Mouse (Mus musculus) erythroid progenitor cell, adult 5-6 weeks (primary cell): ENCODE results near the gene B4galt5. TPM values are rescaled to one million over a fixed set of nuclear protein-coding genes. Genes with fewer than 3 reads are reported as not detected.

ENCODE experiments used
- ATAC-seq: replicated peaks from 2 replicates; pipeline ENCODE4 v1.8.0; 2016; ENCODE audit warnings: moderate number of reproducible peaks, mild to moderate bottlenecking, moderate TSS enrichment, inconsistent platforms; ENCODE audit not compliant: poor library complexity, low FRiP score, severe bottlenecking
- total RNA-seq, 2 experiments: library from RNA; stranded (forward) in 1 of 2; stranded (reverse) in 1 of 2; fragments of 150-400 nt in 1 of 2; fragments of 186-747, 209-891 nt in 1 of 2; gene quantifications; 2 replicates each; pipeline versions ENCODE4 v1.2.3 to v1.2.4; 2015 to 2017; ENCODE audit warnings: low replicate concordance in 2 of 2

Gene B4galt5
- total RNA-seq, 2 experiments from 2014 or later = 7.5 to 29.0 TPM

GRCm38 (mm10) chr2:167265021-167265420 lies 84.0 kb downstream of the B4galt5 start:
- no peak for ATAC-seq

- no peak for ATAC-seq
Observed at GRCm38 (mm10) chr2:167263931-167264330, 85.1 kb downstream of the B4galt5 start.

GRCm38 (mm10) chr2:167263040-167263810 lies 85.8 kb downstream of the B4galt5 start:
- ATAC-seq = no peak

- ATAC-seq = no peak
Observed at GRCm38 (mm10) chr2:167262433-167262832, 86.5 kb downstream of the B4galt5 start.

GRCm38 (mm10) chr2:167261106-167261505 lies 87.9 kb downstream of the B4galt5 start:
- no peak for ATAC-seq

- ATAC-seq = no peak
Observed at GRCm38 (mm10) chr2:167257790-167258189, 91.2 kb downstream of the B4galt5 start.

- no peak for ATAC-seq
Observed at GRCm38 (mm10) chr2:167254808-167255207, 94.2 kb downstream of the B4galt5 start.

- no peak for ATAC-seq
Observed at GRCm38 (mm10) chr2:167254185-167254584, 94.8 kb downstream of the B4galt5 start.

GRCm38 (mm10) chr2:167253476-167253875 lies 95.5 kb downstream of the B4galt5 start:
- ATAC-seq = no peak

- ATAC-seq = no peak
Observed at GRCm38 (mm10) chr2:167252057-167252687, 96.8 kb downstream of the B4galt5 start.

- no peak for ATAC-seq
Observed at GRCm38 (mm10) chr2:167250736-167251337, 98.1 kb downstream of the B4galt5 start.

GRCm38 (mm10) chr2:167250003-167250735 lies 98.8 kb downstream of the B4galt5 start:
- no peak for ATAC-seq

GRCm38 (mm10) chr2:167249591-167249990 lies 99.4 kb downstream of the B4galt5 start:
- ATAC-seq = no peak

Other genes starting within 250 kb of the B4galt5 start
- not detected in 2 replicates for gene Kcnb1, start 159.0 kb downstream of the B4galt5 start, total RNA-seq (2015; ENCODE audit: low replicate concordance)
- gene Kcnb1, start 159.0 kb downstream of the B4galt5 start, total RNA-seq (2017; ENCODE audit: low replicate concordance) = not detected in 2 replicates
- gene Ptgis, start 108.6 kb downstream of the B4galt5 start, total RNA-seq (2015; ENCODE audit: low replicate concordance) = not detected in 2 replicates
- not detected in 2 replicates for gene Ptgis, start 108.6 kb downstream of the B4galt5 start, total RNA-seq (2017; ENCODE audit: low replicate concordance)
- gene Slc9a8, start 72.5 kb upstream of the B4galt5 start, total RNA-seq (2015; ENCODE audit: low replicate concordance) = 49.0 and 56.6 TPM in 2 replicates
- 37.7 and 38.0 TPM in 2 replicates for gene Slc9a8, start 72.5 kb upstream of the B4galt5 start, total RNA-seq (2017; ENCODE audit: low replicate concordance)
- 24.1 and 33.5 TPM in 2 replicates for gene Rnf114, start 143.5 kb upstream of the B4galt5 start, total RNA-seq (2015; ENCODE audit: low replicate concordance)
- 10.2 and 17.8 TPM in 2 replicates for gene Rnf114, start 143.5 kb upstream of the B4galt5 start, total RNA-seq (2017; ENCODE audit: low replicate concordance)
- gene Spata2, start 143.7 kb upstream of the B4galt5 start, total RNA-seq (2015; ENCODE audit: low replicate concordance) = 7.5 and 8.6 TPM in 2 replicates
- 5.4 and 7.4 TPM in 2 replicates for gene Spata2, start 143.7 kb upstream of the B4galt5 start, total RNA-seq (2017; ENCODE audit: low replicate concordance)
- not detected in 2 replicates for gene Snai1, start 189.0 kb upstream of the B4galt5 start, total RNA-seq (2015; ENCODE audit: low replicate concordance)
- not detected in 2 replicates for gene Snai1, start 189.0 kb upstream of the B4galt5 start, total RNA-seq (2017; ENCODE audit: low replicate concordance)